Mouse (Mus musculus) 3134 (cell line): ENCODE data around the gene Serpinb9e.
"Not testable (repeated sequence)": the region's sequence is repeated elsewhere in the genome, so short reads cannot be mapped to it uniquely, and the experiment has no call there.

Experiments used
- DNase-seq: peaks from one replicate; pipeline ENCODE4 v3.0.0-alpha.2; 2011; ENCODE audit warnings: low spot score; ENCODE audit not compliant: insufficient read length; ENCODE audit errors: extremely low read depth

Serpinb9e gene

GRCm38 (mm10) chr13:33249312-33249711 is at the start of gene Serpinb9e:
Serpinb9e (plus strand) TSS chr13:33249612.
- DNase-seq: not testable (repeated sequence)

GRCm38 (mm10) chr13:33199740-33200139 is 49.7 kb upstream of the Serpinb9e start:
- no peak for DNase-seq

GRCm38 (mm10) chr13:33308631-33309030 is 59.2 kb downstream of the Serpinb9e start:
- DNase-seq: not testable (repeated sequence)
